Mouse (Mus musculus): ENCODE measurements at regions not wholly inside any gene's neighbourhood (a gene's known extent, or its start where the extent isn't known, plus 50 kb on each side); places are given as distances from the start of the nearest gene placed in this dataset.

- peak; percentile 31 to 46 for DNase-seq
- intact Hi-C loops (cut with DNase I): loop anchor here (5.0 to 10.0 kb wide), 4 partner anchors 62 to 310 kb away; partner anchors contain the start of gene Ddx3x
These were observed 63.9 kb downstream of the Ddx3x start for GRCm38 (mm10) chrX:13344701-13345100.

GRCm38 (mm10) chrX:13345126-13345525, 64.4 kb downstream of the Ddx3x start:
- DNase-seq: no peak
- intact Hi-C loops (cut with DNase I): loop anchor here (5.0 to 10.0 kb wide), 4 partner anchors 63 to 310 kb away; partner anchors contain the start of gene Ddx3x

- DNase-seq: peak in 1 of 2 experiments; percentile 8
- intact Hi-C loops (cut with DNase I): loop anchor here (5.0 to 10.0 kb wide), 4 partner anchors 64 to 309 kb away; partner anchors contain the start of gene Ddx3x
These were observed 65.4 kb downstream of the Ddx3x start for GRCm38 (mm10) chrX:13346011-13346631.

- peak in 1 of 2 experiments; percentile 47 for DNase-seq
- intact Hi-C loops (cut with DNase I): loop anchor here (5.0 to 10.0 kb wide), 4 partner anchors 64 to 308 kb away; partner anchors contain the start of gene Ddx3x
These were observed 65.9 kb downstream of the Ddx3x start for GRCm38 (mm10) chrX:13346696-13347026.

- intact Hi-C loops (cut with DNase I): loop anchor here (5.0 to 10.0 kb wide), 4 partner anchors 65 to 308 kb away; partner anchors contain the start of gene Ddx3x
- DNase-seq: peak; percentile 65 to 77
These were observed 66.5 kb downstream of the Ddx3x start for GRCm38 (mm10) chrX:13347027-13347840.

GRCm38 (mm10) chrX:13348415-13348814, 67.6 kb downstream of the Ddx3x start:
- intact Hi-C loops (cut with DNase I): loop anchor here (5.0 to 10.0 kb wide), 4 partner anchors 66 to 306 kb away; partner anchors contain the start of gene Ddx3x
- DNase-seq: no peak

GRCm38 (mm10) chrX:13350461-13350860, 69.7 kb downstream of the Ddx3x start:
- peak in 1 of 2 experiments; percentile 37 for DNase-seq
- intact Hi-C loops (cut with DNase I): no loop called here

- intact Hi-C loops (cut with DNase I): no loop called here
- DNase-seq: no peak
These were observed 76.5 kb downstream of the Ddx3x start for GRCm38 (mm10) chrX:13357149-13357783.

- intact Hi-C loops (cut with DNase I): no loop called here
- DNase-seq: no peak
These were observed 77.2 kb downstream of the Ddx3x start for GRCm38 (mm10) chrX:13357973-13358372.

- DNase-seq: no peak
- intact Hi-C loops (cut with DNase I): no loop called here
These were observed 79.7 kb downstream of the Ddx3x start for GRCm38 (mm10) chrX:13360436-13360835.

GRCm38 (mm10) chrX:13370319-13370718, 89.5 kb downstream of the Ddx3x start:
- intact Hi-C loops (cut with DNase I): no loop called here
- DNase-seq: no peak

GRCm38 (mm10) chrX:13372752-13373151, 92.0 kb downstream of the Ddx3x start:
- no peak for DNase-seq
- intact Hi-C loops (cut with DNase I): no loop called here

GRCm38 (mm10) chrX:13386354-13386753, 79.6 kb upstream of the Nyx start:
- DNase-seq: no peak
- intact Hi-C loops (cut with DNase I): no loop called here

GRCm38 (mm10) chrX:13398466-13398865, 67.4 kb upstream of the Nyx start:
- no peak for DNase-seq
- intact Hi-C loops (cut with DNase I): no loop called here

- DNase-seq: no peak
- intact Hi-C loops (cut with DNase I): no loop called here
These were observed 53.2 kb upstream of the Nyx start for GRCm38 (mm10) chrX:13412726-13413125.

GRCm38 (mm10) chrX:13413135-13413534, 52.8 kb upstream of the Nyx start:
- intact Hi-C loops (cut with DNase I): no loop called here
- DNase-seq: no peak

Data from heart, postnatal 14 days (tissue).